Mouse (Mus musculus) adrenal gland, postnatal 0 days (tissue): ENCODE data around the gene Gm3573. TPM values are rescaled to one million over a fixed set of nuclear protein-coding genes. Genes with fewer than 3 reads are reported as not detected.

Source experiments
- polyA plus RNA-seq: library from polyadenylated mRNA; unstranded; fragments of >200 nt; fragmentation: Nextera tagmentation; extraction: Ambion mirVana; gene quantifications from 2 replicates; pipeline ENCODE4 v1.2.1, GENCODE M21; 2015

Gm3573 gene
- polyA plus RNA-seq: not detected in 2 replicates

DNA sequence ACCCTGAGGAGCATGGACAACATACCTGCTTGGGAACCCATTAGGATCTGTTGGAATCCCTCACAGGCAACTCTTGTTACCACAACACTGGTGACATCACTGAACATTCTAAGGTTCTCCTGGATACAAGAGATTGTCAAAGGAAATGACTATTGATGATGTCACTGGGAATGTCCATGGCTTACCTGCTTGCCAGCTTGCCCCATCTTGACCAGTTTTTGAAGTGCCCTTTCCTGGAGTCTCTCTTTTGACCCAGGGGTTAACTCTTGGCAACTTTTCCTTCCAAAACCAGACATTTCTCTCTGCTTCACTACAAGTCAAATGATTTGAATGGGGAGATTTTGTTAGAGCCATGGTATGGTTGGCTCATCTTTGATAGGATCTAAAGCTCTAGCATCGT lies at the start of gene Gm3573:
Gm3573 (minus strand) TSS at position 101 of the 400 bp plus-strand sequence.

DNA sequence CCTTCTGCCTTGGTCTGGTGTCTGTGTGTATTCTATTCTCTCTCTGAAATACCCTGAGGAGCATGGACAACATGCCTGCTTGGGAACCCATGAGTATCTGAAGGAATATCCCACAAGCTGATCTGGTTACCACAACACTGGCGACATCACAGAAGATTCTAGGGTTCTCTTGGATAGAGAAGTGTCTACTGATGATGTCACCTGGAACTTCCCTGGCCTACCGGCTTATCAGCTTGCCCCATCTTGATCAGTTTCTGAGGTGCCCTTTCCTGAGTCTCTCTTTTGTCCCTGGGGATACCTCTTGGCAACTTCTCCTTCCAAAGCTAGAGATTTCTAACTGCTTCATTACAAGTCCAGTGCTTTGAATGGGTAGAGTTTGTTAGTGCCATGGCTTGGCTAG lies 28.1 kb downstream of the Gm3573 start, which contains the start of gene Gm17027:
Gm17027 (minus strand) TSS at position 101 of the 400 bp plus-strand sequence.

Other genes with a start within 250 kb of the Gm3573 start
- gene 1700024B05Rik, start 246.8 kb downstream of the Gm3573 start, polyA plus RNA-seq: not detected in 2 replicates
- gene Gm6401, start 222.9 kb downstream of the Gm3573 start, polyA plus RNA-seq: not detected in 2 replicates
- gene Gm3543, start 207.5 kb downstream of the Gm3573 start, polyA plus RNA-seq: not detected in 2 replicates
- not detected in 2 replicates for gene Gm7951, start 73.4 kb downstream of the Gm3573 start, polyA plus RNA-seq
- gene Gm17027, start 28.2 kb downstream of the Gm3573 start, polyA plus RNA-seq: not detected in 2 replicates
- not detected in 2 replicates for gene Gm17026, start 69.3 kb upstream of the Gm3573 start, polyA plus RNA-seq
- not detected in 2 replicates for gene Gm9611, start 106.6 kb upstream of the Gm3573 start, polyA plus RNA-seq
- gene Gm7995, start 119.4 kb upstream of the Gm3573 start, polyA plus RNA-seq: not detected in 2 replicates
- gene Gm8005, start 248.9 kb upstream of the Gm3573 start, polyA plus RNA-seq: not detected in 2 replicates